Mouse (Mus musculus) embryonic facial prominence, embryonic 14.5 days (tissue): ENCODE measurements around the gene Lgals3bp. TPM values are rescaled to one million over a fixed set of nuclear protein-coding genes. Genes with fewer than 3 reads are reported as not detected.
A peak's percentile ranks its signal among the peaks of the same experiment; 100 is the strongest.
"Not testable (repeated sequence)": the region's sequence is repeated elsewhere in the genome, so short reads cannot be mapped to it uniquely, and the experiment has no call there.

ENCODE experiments used
- ATAC-seq: fragments of 200-750 bp; cut with Nextera tagmentation; 2 replicates; pipeline ENCODE4 v1.8.0; 2017; ENCODE audit warnings: low read depth, moderate number of reproducible peaks, moderate TSS enrichment
- DNase-seq: peaks from one replicate; pipeline ENCODE4 v3.0.0-alpha.2; 2015; ENCODE audit warnings: low spot score
- H3K27ac ChIP-seq: fragments of 300-500 bp; sonication (generic); replicated peaks from 2 replicates; pipeline ENCODE4 v1.5.1; 2014; ENCODE audit warnings: low read depth, mild to moderate bottlenecking, low read length, moderate library complexity
- H3K27me3 ChIP-seq: fragments of 300-500 bp; sonication (generic); replicated peaks from 2 replicates; pipeline ENCODE4 v1.6.1; 2014; ENCODE audit warnings: low read length; ENCODE audit not compliant: control insufficient read depth, insufficient read depth
- H3K36me3 ChIP-seq: fragments of 300-500 bp; sonication (generic); 2 replicates; pipeline ENCODE4 v1.6.1; 2014; ENCODE audit warnings: low read length, mixed read lengths; ENCODE audit not compliant: control insufficient read depth, insufficient read depth
- H3K4me1 ChIP-seq: fragments of 300-500 bp; sonication (generic); 2 replicates; pipeline ENCODE4 v1.6.1; 2014; ENCODE audit warnings: antibody characterized with exemption, low read length; ENCODE audit not compliant: control insufficient read depth, insufficient read depth
- H3K4me2 ChIP-seq: fragments of 300-500 bp; sonication (generic); 2 replicates; pipeline ENCODE4 v1.6.1; 2014; ENCODE audit warnings: low read depth, mild to moderate bottlenecking, low read length, moderate library complexity, mixed read lengths
- H3K4me3 ChIP-seq: fragments of 300-500 bp; sonication (generic); 2 replicates; pipeline ENCODE4 v1.5.1; 2014; ENCODE audit warnings: low read depth, mild to moderate bottlenecking, low read length
- H3K9ac ChIP-seq: fragments of 300-500 bp; sonication (generic); 2 replicates; pipeline ENCODE4 v1.6.1; 2014; ENCODE audit warnings: low read depth, mild to moderate bottlenecking, low read length, moderate library complexity, mixed read lengths
- H3K9me3 ChIP-seq: fragments of 300-500 bp; sonication (generic); 2 replicates; pipeline ENCODE4 v1.6.1; 2016; ENCODE audit warnings: low read length; ENCODE audit not compliant: control insufficient read depth
- WGBS: fragments of 180-500 bp; shearing (Covaris S2); extraction: QIAGEN DNeasy Blood & Tissue Kit; methylation state at CpG from one replicate; pipeline ENCODE4 v1.1.7; 2014; 5-methylcytosine and 5-hydroxymethylcytosine counted together
- polyA plus RNA-seq: library from polyadenylated mRNA; unstranded; fragments of >200 nt; fragmentation: Nextera tagmentation; extraction: Ambion mirVana; gene quantifications from 2 replicates; pipeline ENCODE4 v1.2.1, GENCODE M21; 2014

The Lgals3bp gene
- polyA plus RNA-seq, 1 experiment from 2014 or later = 14.2 TPM

GRCm38 (mm10) chr11:118399891-118400565 is 1.9 kb downstream of the Lgals3bp start:
- Histone ChIP-seq H3K9ac (no peak overlapping the region), H3K36me3 (no peaks in the 10 kb centered on the region), H3K4me2 (no peak overlapping the region), H3K27me3 (no peaks in the 10 kb centered on the region), H3K9me3 (no peaks in the 10 kb centered on the region), H3K4me3 (no peak overlapping the region), H3K27ac (no peak overlapping the region), H3K4me1 (peaks cover 16% of the 10 kb centered on the region; the same call in 1 of the 2 replicates)
- WGBS = 66% methylated on average over 5 of the region's 5 CpGs
- DNase-seq = no peak
- no peak for ATAC-seq

- 91% methylated on average over 26 of the region's 26 CpGs for WGBS
- H3K4me3 ChIP-seq = no peak overlapping the region
- ATAC-seq = no peak
Measured at GRCm38 (mm10) chr11:118397806-118398530, 3.9 kb downstream of the Lgals3bp start.

GRCm38 (mm10) chr11:118394538-118394937 is 7.4 kb downstream of the Lgals3bp start:
- H3K4me2 ChIP-seq = no peak overlapping the region
- H3K36me3 ChIP-seq = no peaks in the 10 kb centered on the region
- H3K9me3 ChIP-seq = no peaks in the 10 kb centered on the region
- no peaks in the 10 kb centered on the region for H3K27me3 ChIP-seq
- no peak overlapping the region for H3K4me3 ChIP-seq
- H3K27ac ChIP-seq = no peak overlapping the region
- 55% methylated on average over 6 of the region's 6 CpGs for WGBS
- no peak overlapping the region for H3K9ac ChIP-seq
- no peaks in the 10 kb centered on the region for H3K4me1 ChIP-seq
- ATAC-seq (no peak), DNase-seq (no peak)

More at GRCm38 (mm10) chr11:118397806-118398530, 3.9 kb downstream of the Lgals3bp start:
- H3K27ac ChIP-seq = no peak overlapping the region
- no peak overlapping the region for H3K9ac ChIP-seq
- H3K36me3 ChIP-seq = no peaks in the 10 kb centered on the region
- DNase-seq = no peak
- no peaks in the 10 kb centered on the region for H3K27me3 ChIP-seq
- peaks cover 16% of the 10 kb centered on the region; the same call in 1 of the 2 replicates for H3K4me1 ChIP-seq
- H3K4me2 ChIP-seq = no peak overlapping the region
- no peaks in the 10 kb centered on the region for H3K9me3 ChIP-seq

GRCm38 (mm10) chr11:118393991-118394390 is 7.9 kb downstream of the Lgals3bp start:
- Histone ChIP-seq H3K9me3 (no peaks in the 10 kb centered on the region), H3K9ac (no peak overlapping the region), H3K36me3 (no peaks in the 10 kb centered on the region), H3K4me2 (no peak overlapping the region), H3K4me3 (no peak overlapping the region), H3K27me3 (no peaks in the 10 kb centered on the region), H3K4me1 (no peaks in the 10 kb centered on the region), H3K27ac (no peak overlapping the region)
- no peak for DNase-seq
- 71% methylated on average over 5 of the region's 5 CpGs for WGBS
- no peak for ATAC-seq

GRCm38 (mm10) chr11:118387816-118388215 is 14.1 kb downstream of the Lgals3bp start:
- WGBS = 88% methylated on average over 13 of the region's 13 CpGs
- H3K27me3 ChIP-seq, H3K36me3 ChIP-seq, H3K4me1 ChIP-seq, H3K4me3 ChIP-seq, DNase-seq, H3K4me2 ChIP-seq, ATAC-seq, H3K27ac ChIP-seq, H3K9ac ChIP-seq, H3K9me3 ChIP-seq: not testable (repeated sequence)

GRCm38 (mm10) chr11:118379251-118380009 is 22.5 kb downstream of the Lgals3bp start:
- Histone ChIP-seq H3K4me3 (no peak overlapping the region), H3K27ac (no peak overlapping the region; the same call in 1 of the 2 replicates), H3K4me1 (no peaks in the 10 kb centered on the region; the same call in 1 of the 2 replicates), H3K9me3 (no peaks in the 10 kb centered on the region), H3K4me2 (no peak overlapping the region), H3K27me3 (no peaks in the 10 kb centered on the region), H3K9ac (no peak overlapping the region), H3K36me3 (no peaks in the 10 kb centered on the region)
- DNase-seq (peak; percentile 85), ATAC-seq (peak; percentile 70; the same call in 1 of the 2 replicates)
- WGBS = 33% methylated on average over 11 of the region's 11 CpGs

GRCm38 (mm10) chr11:118378656-118379055 is 23.2 kb downstream of the Lgals3bp start:
- no peak overlapping the region for H3K27ac ChIP-seq
- H3K9ac ChIP-seq = no peak overlapping the region
- no peaks in the 10 kb centered on the region for H3K27me3 ChIP-seq
- H3K4me2 ChIP-seq = no peak overlapping the region
- no peaks in the 10 kb centered on the region for H3K36me3 ChIP-seq
- 88% methylated on average over 6 of the region's 6 CpGs for WGBS
- ATAC-seq = no peak
- H3K4me1 ChIP-seq = no peaks in the 10 kb centered on the region; the same call in 1 of the 2 replicates
- H3K4me3 ChIP-seq = no peak overlapping the region
- DNase-seq = no peak
- H3K9me3 ChIP-seq = no peaks in the 10 kb centered on the region

GRCm38 (mm10) chr11:118376323-118376722 is 25.6 kb downstream of the Lgals3bp start:
- not testable (repeated sequence) for H3K4me1 ChIP-seq, H3K27me3 ChIP-seq

More at GRCm38 (mm10) chr11:118376323-118376722, 25.6 kb downstream of the Lgals3bp start:
- H3K4me3 ChIP-seq, H3K9ac ChIP-seq, H3K4me2 ChIP-seq, H3K36me3 ChIP-seq, H3K27ac ChIP-seq, H3K9me3 ChIP-seq, DNase-seq, ATAC-seq: not testable (repeated sequence)
